In the genomic region with DNA sequence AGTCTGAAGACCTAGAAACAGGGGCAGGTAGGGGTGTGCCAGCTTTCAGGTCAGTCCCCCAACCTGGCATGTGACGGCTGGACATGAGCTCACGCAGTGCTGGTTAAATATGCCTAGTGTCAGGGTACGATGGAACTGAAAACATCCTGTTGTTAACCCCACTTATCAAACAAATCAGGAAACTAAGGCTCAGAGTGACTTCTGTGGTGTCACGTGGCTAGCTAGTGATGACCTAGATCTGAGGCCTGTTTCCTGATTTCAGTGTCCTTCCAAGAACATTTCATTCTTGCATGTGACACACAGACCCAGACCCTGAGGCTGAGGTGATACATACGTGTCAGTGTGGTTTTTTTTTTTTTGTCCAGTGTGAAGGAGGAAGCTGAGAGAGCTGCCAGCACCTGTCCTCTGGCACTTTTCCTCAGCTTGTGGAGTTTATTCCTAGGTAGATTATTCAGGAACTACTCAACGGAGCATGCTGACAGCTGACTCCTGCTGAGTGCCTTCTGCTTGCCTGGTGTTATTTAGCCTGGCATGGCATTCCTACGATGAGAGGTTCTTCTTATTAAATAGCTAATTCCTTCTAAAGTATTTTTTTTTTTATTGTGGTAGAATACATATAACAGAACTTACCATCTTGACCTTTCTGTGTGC, we compare ENCODE assay signal across 16 mouse cellular contexts. TPM values are rescaled to one million over a fixed set of nuclear protein-coding genes. Genes with fewer than 3 reads are reported as not detected.
DNase-seq lines count a peak whose midpoint lies in the region; ATAC-seq and TF ChIP-seq lines count a peak whose summit lies in the region.
"Had no signal": no experiment of that assay in that cellular context is flagged by ENCODE, and none has a peak within 500 bp of the region (broad histone marks: within the 10 kb centered on the region; RNA-seq: fewer than 3 reads in every experiment).

No protein-coding gene starts in this region.

- no peaks in the 10 kb centered on the region for H3K4me1 ChIP-seq in midbrain, postnatal 0 days (ENCODE audit: insufficient read depth, low read length)
- H3K4me1 ChIP-seq in midbrain, embryonic 10.5 days: peaks cover 27% of the 10 kb centered on the region
- H3K4me1 ChIP-seq in MEL (ENCODE audit: control insufficient read depth in 1 of 2, insufficient read depth in 2 of 2, low read length in 2 of 2): peaks cover 0 to 24% of the 10 kb centered on the region in 2 experiments; a peak in 2 of 4 replicates
- H3K4me1 ChIP-seq in embryonic facial prominence, embryonic 10.5 days: peaks cover 17% of the 10 kb centered on the region
- 0 out of 2 replicates have a peak, but pooled peaks cover 3% of the 10 kb centered on the region for H3K4me1 ChIP-seq in intestine, postnatal 0 days (replicated peaks; ENCODE audit: control insufficient read depth, insufficient read depth, low read length)

- H3K79me2 ChIP-seq in MEL (ENCODE audit: control insufficient read depth, insufficient read depth, low read length, poor library complexity): no peaks in the 10 kb centered on the region

- TF ChIP-seq POLR2A in MEL (IDR thresholded peaks at IDR 0.05; ENCODE audit: control insufficient read depth in 1 of 2, insufficient read depth in 1 of 2, low read depth in 1 of 2, low read length in 2 of 2, poor library complexity in 1 of 2): no peak

- no peak for TF ChIP-seq CTCF in midbrain, postnatal 0 days (IDR thresholded peaks at IDR 0.05)
- TF ChIP-seq CTCF in MEL (IDR thresholded peaks at IDR 0.05 in 2 of 3, conservative IDR thresholded peaks at IDR 0.05 in 1 of 3; ENCODE audit: control insufficient read depth in 1 of 3, insufficient read depth in 1 of 3, low read depth in 2 of 3, low read length in 3 of 3, poor library complexity in 1 of 3, severe bottlenecking in 1 of 3): no peak
- TF ChIP-seq CTCF in intestine, postnatal 0 days (IDR thresholded peaks at IDR 0.05; ENCODE audit: low read depth): no peak

- TF ChIP-seq EP300 in MEL (IDR thresholded peaks at IDR 0.05; ENCODE audit: low read depth in 1 of 2, low read length in 2 of 2): no peak

- no peak overlapping the region for H3K9ac ChIP-seq in midbrain, postnatal 0 days (replicated peaks; ENCODE audit: low read length, poor library complexity, severe bottlenecking)
- no peak overlapping the region for H3K9ac ChIP-seq in MEL (ENCODE audit: control insufficient read depth, low read depth, low read length, poor library complexity, severe bottlenecking)
- no peak overlapping the region for H3K9ac ChIP-seq in intestine, postnatal 0 days (ENCODE audit: low read depth, low read length)

- no peaks in the 10 kb centered on the region for H3K36me3 ChIP-seq in midbrain, postnatal 0 days (ENCODE audit: insufficient read depth, low read length)
- H3K36me3 ChIP-seq in midbrain, embryonic 10.5 days: no peaks in the 10 kb centered on the region
- peaks cover 0 to 10% of the 10 kb centered on the region in 2 experiments; a peak in 2 of 4 replicates for H3K36me3 ChIP-seq in MEL (ENCODE audit: control insufficient read depth in 1 of 2, insufficient read depth in 2 of 2, low read length in 2 of 2)
- no peaks in the 10 kb centered on the region for H3K36me3 ChIP-seq in embryonic facial prominence, embryonic 10.5 days (replicated peaks)
- 0 out of 2 replicates have a peak, but pooled peaks cover 5% of the 10 kb centered on the region for H3K36me3 ChIP-seq in intestine, postnatal 0 days (ENCODE audit: control insufficient read depth, insufficient read depth)

- no peak overlapping the region for H3K4me3 ChIP-seq in midbrain, postnatal 0 days (ENCODE audit: low read depth, low read length)
- no peak overlapping the region for H3K4me3 ChIP-seq in midbrain, embryonic 10.5 days
- no peak overlapping the region for H3K4me3 ChIP-seq in MEL (ENCODE audit: control insufficient read depth in 1 of 2, insufficient read depth in 1 of 2, low read depth in 2 of 2, low read length in 2 of 2)
- no peak overlapping the region for H3K4me3 ChIP-seq in embryonic facial prominence, embryonic 10.5 days
- H3K4me3 ChIP-seq in intestine, postnatal 0 days (ENCODE audit: low read depth, low read length): no peak overlapping the region
- H3K4me3 ChIP-seq: myocyte had no signal

- ATAC-seq in midbrain, postnatal 0 days (ENCODE audit: low FRiP score): no peak
- no peak for ATAC-seq in intestine, postnatal 0 days
- ATAC-seq: Patski had no signal

- 77% methylated on average over 7 of the region's 7 CpGs for WGBS in midbrain, postnatal 0 days
- WGBS in midbrain, embryonic 10.5 days: 85% methylated on average over 7 of the region's 7 CpGs
- WGBS in embryonic facial prominence, embryonic 10.5 days: 80% methylated on average over 7 of the region's 7 CpGs
- 70% methylated on average over 7 of the region's 7 CpGs for WGBS in intestine, postnatal 0 days

- no peaks in the 10 kb centered on the region for H3K27me3 ChIP-seq in midbrain, postnatal 0 days (ENCODE audit: insufficient read depth, low read length)
- H3K27me3 ChIP-seq in midbrain, embryonic 10.5 days (ENCODE audit: low read depth, poor library complexity, severe bottlenecking): no peaks in the 10 kb centered on the region
- H3K27me3 ChIP-seq in MEL (ENCODE audit: control insufficient read depth in 1 of 2, insufficient read depth in 2 of 2, low read length in 2 of 2): no peaks in the 10 kb centered on the region
- no peaks in the 10 kb centered on the region for H3K27me3 ChIP-seq in embryonic facial prominence, embryonic 10.5 days (replicated peaks; ENCODE audit: low read depth, poor library complexity, severe bottlenecking)
- H3K27me3 ChIP-seq in intestine, postnatal 0 days (replicated peaks; ENCODE audit: control insufficient read depth, insufficient read depth, low read length): no peaks in the 10 kb centered on the region
- H3K27me3 ChIP-seq: Patski had no signal

- no peak for TF ChIP-seq RAD21 in MEL (IDR thresholded peaks at IDR 0.05; ENCODE audit: low read depth, low read length)

- no peak overlapping the region for H3K27ac ChIP-seq in midbrain, postnatal 0 days (ENCODE audit: low read depth, low read length)
- no peak overlapping the region for H3K27ac ChIP-seq in midbrain, embryonic 10.5 days (replicated peaks)
- H3K27ac ChIP-seq in MEL (ENCODE audit: control insufficient read depth, low read depth, low read length): no peak overlapping the region
- H3K27ac ChIP-seq in embryonic facial prominence, embryonic 10.5 days (replicated peaks): no peak overlapping the region
- no peak overlapping the region for H3K27ac ChIP-seq in intestine, postnatal 0 days (ENCODE audit: low read depth, low read length)
- H3K27ac ChIP-seq: macrophage had no signal

- no peak overlapping the region for H3K4me2 ChIP-seq in midbrain, postnatal 0 days (ENCODE audit: low read depth, low read length, poor library complexity, severe bottlenecking)
- H3K4me2 ChIP-seq in intestine, postnatal 0 days (replicated peaks; ENCODE audit: low read depth): no peak overlapping the region
- H3K4me2 ChIP-seq: liver, embryonic 11.5 days had no signal

- peak; percentile 16 for DNase-seq in midbrain, postnatal 0 days (ENCODE audit: low spot score)
- DNase-seq in midbrain, embryonic 10.5 days (ENCODE audit: low spot score): no peak
- no peak for DNase-seq in MEL (ENCODE audit: low read depth, low spot score)
- DNase-seq in cerebellum, postnatal 10 days: peak; percentile 80 to 82
- DNase-seq in natural killer cell, adult 2 months (ENCODE audit: low spot score in 2 of 2): peak; percentile 83 to 84
- no peak for DNase-seq in embryonic facial prominence, embryonic 10.5 days (ENCODE audit: low spot score)
- DNase-seq: adrenal gland, postnatal 36 days; gastrocnemius, postnatal 25 days; kidney, adult 18-20 months had no signal

- H3K9me3 ChIP-seq in midbrain, postnatal 0 days (ENCODE audit: low read length): no peaks in the 10 kb centered on the region
- H3K9me3 ChIP-seq in midbrain, embryonic 10.5 days (replicated peaks): no peaks in the 10 kb centered on the region
- H3K9me3 ChIP-seq in MEL (replicated peaks; ENCODE audit: insufficient read depth, low read length): no peaks in the 10 kb centered on the region
- H3K9me3 ChIP-seq in embryonic facial prominence, embryonic 10.5 days: no peaks in the 10 kb centered on the region
- no peaks in the 10 kb centered on the region for H3K9me3 ChIP-seq in intestine, postnatal 0 days (ENCODE audit: control insufficient read depth)

TF ChIP-seq in MEL, 35 proteins besides CTCF, POLR2A, EP300 and RAD21:
- no peak for TF ChIP-seq CHD2 (IDR thresholded peaks at IDR 0.05; ENCODE audit: low read length)
- TF ChIP-seq ZNF384 (IDR thresholded peaks at IDR 0.05; ENCODE audit: low read depth, low read length): 0 out of 2 replicates have a peak, but pooled peaks have one; percentile 28
- 0 out of 2 replicates have a peak, but pooled peaks have one; percentile 6 for TF ChIP-seq BHLHE40 (IDR thresholded peaks at IDR 0.05; ENCODE audit: borderline replicate concordance, low read depth, low read length)
- TF ChIP-seq USF1 (IDR thresholded peaks at IDR 0.05; ENCODE audit: low read depth, low read length): peak; percentile 73

RNA-seq across cellular contexts. Expression of a gene that starts 22.5 kb away (rescaled TPM):
- 1.5 and 1.7 TPM in 2 replicates for total RNA-seq in midbrain, postnatal 0 days (2014; rRNA removed)
- 0.62 and 0.83 TPM in 2 replicates for polyA plus RNA-seq in midbrain, postnatal 0 days (2015; fragmentation: Nextera tagmentation; extraction: Ambion mirVana)
- 3.7 and 4.7 TPM in 2 replicates for polyA plus RNA-seq in midbrain, embryonic 10.5 days (2016; fragmentation: Nextera tagmentation; extraction: Ambion mirVana)
- 0.08 and 0.13 TPM in 2 replicates for total RNA-seq in MEL (2012; rRNA removed)
- polyA plus RNA-seq in MEL (2012; ENCODE audit: insufficient read depth in 1 of 2, insufficient read length in 2 of 2, low read depth in 1 of 2, low replicate concordance in 2 of 2, missing spikeins in 1 of 2): under 1 TPM in 1 of 2 experiments, not detected in 1; 0.32 TPM
- polyA plus RNA-seq in embryonic facial prominence, embryonic 10.5 days (2016; fragmentation: Nextera tagmentation; extraction: Ambion mirVana): 2.9 and 4.2 TPM in 2 replicates
- 5.3 and 6.1 TPM in 2 replicates for polyA plus RNA-seq in intestine, postnatal 0 days (2015; fragmentation: Nextera tagmentation; extraction: Ambion mirVana)

RNA-seq across cellular contexts. Expression of a gene that starts 55.2 kb away (rescaled TPM):
- under 0.01 TPM in 2 replicates for total RNA-seq in midbrain, postnatal 0 days (2014; rRNA removed)
- polyA plus RNA-seq in midbrain, postnatal 0 days (2015; fragmentation: Nextera tagmentation; extraction: Ambion mirVana): 0.01 and 0.33 TPM in 2 replicates
- not detected in 2 replicates for polyA plus RNA-seq in midbrain, embryonic 10.5 days (2016; fragmentation: Nextera tagmentation; extraction: Ambion mirVana)
- total RNA-seq in MEL (2012; rRNA removed): not detected in 2 replicates
- not detected for polyA plus RNA-seq in MEL (2012; ENCODE audit: insufficient read depth in 1 of 2, insufficient read length in 2 of 2, low read depth in 1 of 2, low replicate concordance in 2 of 2, missing spikeins in 1 of 2)
- not detected in 2 replicates for polyA plus RNA-seq in embryonic facial prominence, embryonic 10.5 days (2016; fragmentation: Nextera tagmentation; extraction: Ambion mirVana)
- polyA plus RNA-seq in intestine, postnatal 0 days (2015; fragmentation: Nextera tagmentation; extraction: Ambion mirVana): 0.01 TPM in 1 of 2 replicates, not detected in the other
- polyA plus RNA-seq: embryonic facial prominence, embryonic 11.5 days; forebrain, embryonic 11.5 days; macrophage; myocyte had no signal

Comparison
In these comparisons a context has a peak if more than half of its experiments do, and no peak if none do; other contexts are left out.
1. DNase-seq: peak in midbrain, postnatal 0 days (single experiment), cerebellum, postnatal 10 days (2 of 2) and natural killer cell, adult 2 months (2 of 2); none in midbrain, embryonic 10.5 days (single experiment), MEL (single experiment) and embryonic facial prominence, embryonic 10.5 days (single experiment).